Mouse (Mus musculus): Measurements from ENCODE around the gene Klra7.
"Not testable (repeated sequence)": the region's sequence is repeated elsewhere in the genome, so short reads cannot be mapped to it uniquely, and the experiment has no call there.

Klra7 gene

GRCm38 (mm10) chr6:130233222-130233621, at the start of gene Klra7:
Klra7 (minus strand) TSS chr6:130233322.
- DNase-seq (ENCODE audit: low read depth): no peak

GRCm38 (mm10) chr6:130281828-130282227, 48.7 kb upstream of the Klra7 start, which contains the start of gene Klra10:
Klra10 (minus strand) TSS chr6:130281928.
- not testable (repeated sequence) for DNase-seq (ENCODE audit: low read depth)

GRCm38 (mm10) chr6:130255326-130255725, 22.2 kb upstream of the Klra7 start:
- DNase-seq (ENCODE audit: low read depth): no peak

DNA sequence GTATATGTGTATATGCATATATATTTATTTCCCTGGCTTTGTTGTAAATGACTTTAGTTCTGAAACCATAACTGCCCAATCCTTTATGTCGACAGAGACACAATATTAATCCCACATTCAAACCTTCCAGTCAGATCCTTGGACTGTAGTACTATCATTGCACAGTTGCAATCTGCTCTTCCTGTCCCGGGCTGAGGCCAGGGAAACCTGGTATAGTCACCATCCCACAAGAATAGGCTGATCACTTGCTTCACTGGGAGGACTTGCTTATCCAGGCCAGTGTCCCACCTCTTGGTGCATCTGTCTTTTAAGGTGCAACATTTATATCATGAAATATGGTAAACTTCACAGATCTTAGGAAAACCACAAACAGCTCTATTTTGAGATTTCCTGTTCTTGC, 4.4 kb upstream of the Klra7 start:
- DNase-seq (ENCODE audit: low read depth): no peak

- no peak for DNase-seq (ENCODE audit: low read depth)
These were observed 3.5 kb upstream of the Klra7 start for GRCm38 (mm10) chr6:130236635-130237034.

GRCm38 (mm10) chr6:130197453-130197852, 35.7 kb downstream of the Klra7 start:
- DNase-seq (ENCODE audit: low read depth): not testable (repeated sequence)

DNA sequence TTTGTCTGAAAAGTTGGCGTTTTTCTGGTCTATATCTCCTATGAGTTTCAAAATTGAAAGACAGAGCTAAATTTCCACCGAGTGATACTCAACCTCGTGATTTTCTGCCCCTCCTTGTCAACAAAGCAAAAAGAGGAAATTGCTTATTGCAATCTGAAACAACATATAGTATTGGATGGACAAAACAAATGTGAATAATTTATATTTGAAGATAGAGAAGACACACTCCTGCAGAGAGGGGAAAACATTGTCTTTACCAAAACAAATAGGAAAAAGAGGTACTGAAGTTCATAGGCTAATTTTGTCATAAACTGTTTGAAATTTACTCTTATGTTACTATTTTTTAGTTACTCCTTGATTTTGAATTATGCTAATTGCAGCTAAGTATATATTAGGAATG, 40.1 kb downstream of the Klra7 start, which contains the start of gene Klra9:
TSS of gene Klra9 (minus strand) at position 101 of the 400 bp plus-strand sequence.
- not testable (repeated sequence) for DNase-seq (ENCODE audit: low read depth)

Data from induced T-regulatory cell, adult 2 months (primary cell).